Mouse (Mus musculus): ENCODE measurements around the gene Ddx39b.
A peak's percentile ranks its signal among the peaks of the same experiment; 100 is the strongest.
"Not testable (repeated sequence)": the region's sequence is repeated elsewhere in the genome, so short reads cannot be mapped to it uniquely, and the experiment has no call there.

The Ddx39b gene

GRCm38 (mm10) chr17:35262664-35263522 is 21.3 kb downstream of the Ddx39b start, which contains the start of gene H2-D1:
Gene H2-D1 (plus strand): TSS chr17:35262730.
- peak; percentile 67 for DNase-seq (ENCODE audit: low read depth, low spot score)

- DNase-seq (ENCODE audit: low read depth, low spot score): no peak
Measured at GRCm38 (mm10) chr17:35263523-35263883, 22.0 kb downstream of the Ddx39b start.

GRCm38 (mm10) chr17:35267399-35268086 is 26.0 kb downstream of the Ddx39b start:
- no peak for DNase-seq (ENCODE audit: low read depth, low spot score)

- no peak for DNase-seq (ENCODE audit: low read depth, low spot score)
Measured at GRCm38 (mm10) chr17:35269653-35270347, 28.3 kb downstream of the Ddx39b start.

GRCm38 (mm10) chr17:35272249-35272648 is 30.7 kb downstream of the Ddx39b start:
- DNase-seq (ENCODE audit: low read depth, low spot score): no peak

- no peak for DNase-seq (ENCODE audit: low read depth, low spot score)
Measured at GRCm38 (mm10) chr17:35274770-35275169, 33.2 kb downstream of the Ddx39b start.

DNA sequence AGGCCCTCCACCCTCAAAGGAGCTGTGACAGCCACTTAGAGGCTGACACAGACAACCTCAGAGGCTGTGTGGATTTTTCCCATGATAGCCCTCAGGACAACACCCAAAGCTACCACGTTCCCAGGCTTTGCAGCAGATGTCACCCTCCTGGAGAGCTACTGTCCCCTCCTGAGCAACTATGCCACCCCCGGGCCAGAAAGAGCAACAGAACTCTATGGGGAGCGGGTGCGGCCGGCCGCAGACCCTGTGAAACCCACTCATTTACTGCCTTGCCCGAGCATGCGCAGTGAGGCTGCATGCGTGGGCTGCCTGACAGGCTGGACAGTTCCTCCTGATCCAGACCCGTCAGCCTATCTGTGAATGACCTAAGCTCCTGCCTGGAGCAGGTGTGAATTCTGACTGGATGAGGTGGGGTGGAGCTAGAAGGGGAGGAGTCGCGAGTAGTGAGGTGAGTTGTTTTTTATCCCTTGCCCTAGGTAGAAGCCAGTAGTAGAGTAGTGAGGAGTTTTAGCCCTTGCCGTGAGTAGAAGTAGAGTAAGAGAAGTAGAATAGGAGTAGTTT is 34.8 kb downstream of the Ddx39b start:
- DNase-seq (ENCODE audit: low read depth, low spot score): no peak

- no peak for DNase-seq (ENCODE audit: low read depth, low spot score)
Measured at GRCm38 (mm10) chr17:35278049-35278448, 36.5 kb downstream of the Ddx39b start.

DNA sequence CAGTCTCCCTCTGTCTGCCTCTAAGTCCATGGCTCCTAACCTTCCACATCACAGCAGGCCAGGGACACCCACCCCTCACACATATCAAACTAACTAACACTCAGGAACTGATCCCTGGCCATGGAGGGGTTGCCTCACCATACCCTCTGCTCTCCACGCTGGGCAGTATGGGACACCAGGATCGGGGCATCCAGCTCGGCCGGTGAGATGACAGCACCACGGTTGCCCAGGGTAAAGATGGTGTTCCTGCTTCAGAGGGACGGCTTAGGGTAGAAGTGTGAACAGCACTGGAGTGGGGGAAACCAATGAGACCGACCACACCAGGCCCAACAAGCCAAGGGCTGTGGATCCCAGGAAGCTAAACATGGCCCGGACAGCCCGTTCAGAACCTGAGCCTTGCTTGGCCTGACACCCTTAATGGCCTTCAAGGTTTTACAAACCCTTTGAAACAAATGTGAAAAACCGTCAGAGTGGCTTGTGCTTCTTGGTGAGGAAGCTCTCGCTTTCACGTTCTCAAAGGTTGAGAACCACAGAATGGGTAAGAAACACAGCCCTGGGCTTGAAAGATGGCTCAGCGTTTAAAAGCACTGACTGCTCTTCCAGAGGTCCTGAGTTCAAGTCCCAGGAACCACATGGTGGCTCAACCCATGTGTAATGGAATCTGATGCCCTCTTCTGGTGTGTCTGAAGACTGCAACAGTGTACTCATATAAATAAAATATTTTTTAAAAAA is 37.6 kb downstream of the Ddx39b start:
- DNase-seq (ENCODE audit: low read depth, low spot score): no peak

DNA sequence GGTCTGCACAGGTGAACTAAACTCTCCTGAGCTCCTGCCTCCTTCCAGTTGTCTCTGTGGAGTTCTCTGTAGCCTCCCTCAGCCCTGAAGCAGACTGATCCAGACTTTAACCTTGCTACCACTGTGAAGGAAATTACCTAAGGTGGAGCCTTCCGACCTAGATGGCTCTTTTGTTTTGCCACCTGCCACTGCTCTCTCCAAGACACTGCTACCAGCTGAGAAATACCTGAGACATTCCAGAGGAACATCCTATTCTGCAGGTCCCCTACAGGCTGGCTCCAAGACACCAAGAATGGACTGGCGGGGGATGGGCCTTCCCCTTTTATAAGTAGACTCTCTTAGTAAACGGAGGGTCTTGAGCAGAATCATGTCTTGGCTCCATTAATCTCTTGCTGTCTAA is 38.7 kb downstream of the Ddx39b start:
- no peak for DNase-seq (ENCODE audit: low read depth, low spot score)

- DNase-seq (ENCODE audit: low read depth, low spot score): no peak
Measured at GRCm38 (mm10) chr17:35285431-35285830, 43.9 kb downstream of the Ddx39b start.

GRCm38 (mm10) chr17:35295796-35296195 is 54.2 kb downstream of the Ddx39b start:
- DNase-seq (ENCODE audit: low read depth, low spot score): not testable (repeated sequence)

DNA sequence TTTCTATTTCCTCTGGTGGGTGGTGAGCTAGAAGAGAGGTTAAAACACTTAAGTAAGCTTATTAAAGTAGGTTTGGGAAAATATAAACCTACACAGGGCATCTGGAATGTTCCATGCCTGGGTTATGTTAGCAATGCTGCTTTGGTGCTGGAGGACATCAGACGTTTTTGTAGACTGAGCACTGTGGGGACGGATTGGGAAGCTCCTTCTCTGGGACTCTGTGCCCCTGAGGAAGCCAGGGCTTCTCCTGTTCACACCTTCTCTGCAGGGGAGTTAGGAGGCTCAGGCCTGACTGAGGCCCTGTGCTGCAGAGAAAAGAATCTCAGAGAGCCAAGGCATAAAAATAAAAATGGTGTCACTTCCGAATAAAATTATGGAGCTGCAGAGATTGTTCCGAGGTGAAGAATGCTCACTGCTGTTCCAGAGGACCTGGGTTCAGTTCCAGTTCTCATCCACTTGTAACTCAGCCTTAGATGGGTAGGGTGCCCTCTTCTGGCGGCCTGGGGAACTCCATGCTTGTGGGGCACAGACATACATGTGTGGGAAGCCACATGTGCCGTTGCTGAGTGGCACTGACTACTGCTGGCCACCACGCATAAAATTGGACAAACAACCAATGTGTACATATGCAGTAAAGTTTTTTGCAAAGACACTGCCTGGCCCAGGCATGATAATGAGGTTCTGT is 58.9 kb downstream of the Ddx39b start:
- not testable (repeated sequence) for DNase-seq (ENCODE audit: low read depth, low spot score)

DNA sequence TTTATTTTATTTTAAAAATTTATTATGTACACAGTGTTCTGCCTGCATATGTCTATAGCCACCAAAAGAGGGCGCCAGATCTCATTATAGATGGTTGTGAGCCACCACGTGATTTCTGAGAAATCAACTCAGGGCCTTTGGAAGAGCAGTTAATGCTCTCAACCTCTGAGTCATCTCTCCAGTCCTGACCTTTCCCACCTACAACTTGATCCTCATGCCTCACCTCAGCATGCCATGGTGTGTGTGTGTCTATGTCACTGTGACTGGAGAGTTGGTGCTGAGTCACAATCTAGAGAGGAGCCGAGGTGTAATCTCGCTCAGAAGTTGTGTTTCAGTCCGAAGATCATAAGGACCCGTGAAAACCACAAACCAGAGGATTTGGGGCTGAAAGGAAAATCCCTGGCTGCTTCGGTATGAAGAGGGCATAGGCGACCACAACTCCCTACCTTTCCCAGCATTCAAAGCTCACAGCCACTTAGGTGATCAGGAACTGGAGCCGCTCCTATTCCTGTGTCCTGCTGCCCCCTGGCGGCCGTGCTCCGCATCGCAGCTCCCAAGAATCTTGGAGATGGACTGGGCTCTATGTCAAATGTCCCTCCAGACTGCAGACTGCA is 60.2 kb downstream of the Ddx39b start:
- peak; percentile 6 for DNase-seq (ENCODE audit: low read depth, low spot score)

DNA sequence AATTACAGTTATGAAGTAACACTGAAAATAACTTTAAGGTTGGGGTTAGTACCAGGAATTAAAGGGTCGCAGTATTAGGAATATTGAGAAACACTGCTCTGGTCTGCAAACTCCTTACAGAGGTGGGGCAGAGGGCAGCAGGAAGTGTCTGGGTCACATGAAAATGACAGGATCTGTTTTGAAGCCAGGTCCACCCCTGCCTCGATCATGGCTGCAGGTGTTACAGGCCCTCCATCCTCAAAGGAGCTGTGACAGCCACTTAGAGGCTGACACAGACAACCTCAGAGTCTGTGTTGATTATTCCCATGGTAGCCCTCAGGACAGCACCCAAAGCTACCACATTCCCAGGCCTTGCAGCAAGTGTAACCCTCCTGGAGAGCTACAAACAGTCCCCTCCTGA is 61.7 kb downstream of the Ddx39b start:
- DNase-seq (ENCODE audit: low read depth, low spot score): no peak

Data from brain, embryonic 18.5 days (tissue).